Mouse (Mus musculus) stomach, embryonic 16.5 days (tissue): ENCODE measurements around the gene Mettl8. TPM values are rescaled to one million over a fixed set of nuclear protein-coding genes. Genes with fewer than 3 reads are reported as not detected.

ENCODE experiments used
- ATAC-seq: fragments of 200-750 bp; cut with Nextera tagmentation; 2 replicates; pipeline ENCODE4 v1.8.0; 2017; ENCODE audit warnings: moderate number of reproducible peaks, moderate TSS enrichment; ENCODE audit not compliant: insufficient read depth, low FRiP score
- H3K27ac ChIP-seq: fragments of 300-500 bp; sonication (generic); 2 replicates; pipeline ENCODE4 v1.5.1; 2014; ENCODE audit warnings: low read length
- H3K27me3 ChIP-seq: fragments of 300-500 bp; sonication (generic); 2 replicates; pipeline ENCODE4 v1.6.1; 2014; ENCODE audit warnings: low read length, control low read depth, mixed read lengths; ENCODE audit not compliant: control insufficient read depth, insufficient read depth
- H3K36me3 ChIP-seq: fragments of 300-500 bp; sonication (generic); 2 replicates; pipeline ENCODE4 v1.6.1; 2014; ENCODE audit warnings: low read length; ENCODE audit not compliant: control insufficient read depth, insufficient read depth
- H3K4me1 ChIP-seq: fragments of 300-500 bp; sonication (generic); 2 replicates; pipeline ENCODE4 v1.6.1; 2014; ENCODE audit warnings: low read length, control low read depth, mixed read lengths; ENCODE audit not compliant: control insufficient read depth, insufficient read depth
- H3K4me2 ChIP-seq: fragments of 300-500 bp; sonication (generic); 2 replicates; pipeline ENCODE4 v1.6.1; 2014; ENCODE audit warnings: low read depth, low read length, mixed read lengths
- H3K4me3 ChIP-seq: fragments of 300-500 bp; sonication (generic); replicated peaks from 2 replicates; pipeline ENCODE4 v1.5.1; 2014; ENCODE audit warnings: mild to moderate bottlenecking, low read length
- H3K9ac ChIP-seq: fragments of 300-500 bp; sonication (generic); 2 replicates; pipeline ENCODE4 v1.6.1; 2014; ENCODE audit warnings: low read length
- H3K9me3 ChIP-seq: fragments of 300-500 bp; sonication (generic); replicated peaks from 2 replicates; pipeline ENCODE4 v1.6.1; 2016; ENCODE audit warnings: low read length, control low read depth; ENCODE audit not compliant: control insufficient read depth
- WGBS: fragments of 180-500 bp; shearing (Covaris S2); extraction: QIAGEN DNeasy Blood & Tissue Kit; methylation state at CpG from one replicate; pipeline ENCODE4 v1.1.7; 2014; 5-methylcytosine and 5-hydroxymethylcytosine counted together
- polyA plus RNA-seq: library from polyadenylated mRNA; unstranded; fragments of >200 nt; fragmentation: Nextera tagmentation; extraction: Ambion mirVana; gene quantifications from 2 replicates; pipeline ENCODE4 v1.2.1, GENCODE M21; 2015

Gene Mettl8
- polyA plus RNA-seq, 1 experiment from 2014 or later: 17.6 TPM

DNA sequence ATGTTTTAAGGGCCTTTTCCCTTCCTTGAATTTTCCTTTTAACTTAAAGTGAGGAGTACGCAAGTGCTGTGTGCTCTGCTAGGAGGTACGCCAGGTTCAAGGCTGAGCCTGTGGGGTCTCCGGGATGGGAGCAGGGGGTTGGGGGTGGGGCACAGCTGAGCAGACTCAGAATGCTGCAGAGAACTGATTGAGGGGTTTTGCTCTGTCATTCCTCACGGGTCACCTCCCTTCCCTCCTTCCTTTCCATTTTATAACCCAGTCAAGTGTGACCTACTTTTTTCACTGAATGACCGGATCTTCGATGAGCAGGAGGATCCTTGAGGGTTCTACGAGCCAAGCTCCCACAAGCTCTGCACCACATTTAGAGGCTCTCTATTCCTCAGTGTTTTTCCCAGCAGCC, 96.0 kb downstream of the Mettl8 start:
- no peaks in the 10 kb centered on the region for H3K9me3 ChIP-seq
- H3K4me3 ChIP-seq: no peak overlapping the region
- H3K9ac ChIP-seq: no peak overlapping the region
- no peak overlapping the region for H3K4me2 ChIP-seq
- H3K27ac ChIP-seq: no peak overlapping the region
- WGBS: 73% methylated on average over 7 of the region's 7 CpGs
- H3K27me3 ChIP-seq: no peaks in the 10 kb centered on the region
- ATAC-seq: no peak
- H3K4me1 ChIP-seq: no peaks in the 10 kb centered on the region
- no peaks in the 10 kb centered on the region for H3K36me3 ChIP-seq

DNA sequence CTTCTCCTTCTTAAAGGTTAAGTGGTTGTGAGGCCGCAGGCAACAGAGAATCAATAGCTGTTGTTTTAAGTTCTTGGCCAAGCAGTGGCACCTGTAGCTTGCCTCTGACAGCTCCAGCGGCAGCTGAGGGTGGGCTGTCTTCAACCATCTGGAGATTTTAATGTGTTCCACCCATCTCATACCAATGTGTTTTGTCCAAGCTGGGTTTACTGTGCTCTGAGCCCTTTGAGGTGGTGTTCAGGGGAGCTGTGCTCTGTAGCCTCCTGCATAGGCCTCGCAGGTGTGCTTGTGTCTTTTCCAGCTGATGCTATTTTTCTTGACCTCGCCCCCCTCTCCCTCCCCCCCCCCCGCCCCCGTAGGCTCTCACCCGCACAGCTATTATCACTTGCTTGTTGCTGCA, 96.8 kb downstream of the Mettl8 start:
- H3K27ac ChIP-seq: no peak overlapping the region
- no peaks in the 10 kb centered on the region for H3K27me3 ChIP-seq
- H3K4me3 ChIP-seq: no peak overlapping the region
- H3K9me3 ChIP-seq: no peaks in the 10 kb centered on the region
- H3K9ac ChIP-seq: no peak overlapping the region
- WGBS: 79% methylated on average over 6 of the region's 7 CpGs
- no peaks in the 10 kb centered on the region for H3K4me1 ChIP-seq
- H3K4me2 ChIP-seq: no peak overlapping the region
- H3K36me3 ChIP-seq: no peaks in the 10 kb centered on the region
- no peak for ATAC-seq

DNA sequence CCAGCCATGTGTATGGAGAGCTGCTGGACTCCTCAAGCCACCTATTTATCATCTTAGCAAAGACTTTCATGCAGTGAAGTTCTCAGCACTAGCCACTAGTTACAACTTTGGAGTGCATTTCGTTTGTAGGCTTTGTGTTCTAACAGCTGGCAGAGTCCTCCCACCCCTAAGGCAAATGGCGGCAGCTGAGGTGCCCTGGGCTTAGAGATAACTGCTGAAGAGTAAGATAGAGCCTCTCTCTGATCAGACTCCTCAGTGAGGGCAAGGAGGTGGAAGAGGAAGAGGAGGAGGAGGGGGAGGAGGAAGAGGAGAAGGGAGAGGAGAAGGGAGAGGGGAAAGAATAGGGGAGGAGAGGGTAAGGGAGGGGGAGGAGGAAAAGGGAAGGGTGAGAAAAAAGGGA, 101.8 kb downstream of the Mettl8 start:
- no peaks in the 10 kb centered on the region for H3K36me3 ChIP-seq
- no peak overlapping the region for H3K9ac ChIP-seq
- no peak overlapping the region for H3K4me3 ChIP-seq
- no peak for ATAC-seq
- H3K4me1 ChIP-seq: no peaks in the 10 kb centered on the region
- no peak overlapping the region for H3K27ac ChIP-seq
- no peak overlapping the region for H3K4me2 ChIP-seq
- no peaks in the 10 kb centered on the region for H3K9me3 ChIP-seq
- 40% methylated on average over 2 of the region's 2 CpGs for WGBS
- H3K27me3 ChIP-seq: no peaks in the 10 kb centered on the region

DNA sequence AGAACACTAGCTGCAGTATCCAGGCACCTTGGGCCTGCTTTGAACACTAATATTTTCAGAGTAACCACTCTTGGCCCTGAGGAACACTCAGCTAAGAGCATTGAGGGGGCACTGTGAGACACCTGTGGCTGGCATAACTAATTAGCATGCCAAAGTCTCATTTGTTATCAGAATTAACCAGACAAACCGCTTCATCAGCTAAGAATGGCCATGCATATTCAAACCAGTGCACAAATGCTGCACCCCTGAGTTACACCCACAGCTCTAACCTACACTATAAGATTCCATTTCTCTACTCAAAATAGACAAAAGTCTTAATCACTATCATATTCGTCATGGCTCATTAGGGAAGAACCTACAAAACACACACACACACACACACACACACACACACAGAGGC, 103.4 kb downstream of the Mettl8 start:
- no peaks in the 10 kb centered on the region for H3K36me3 ChIP-seq
- H3K4me1 ChIP-seq: no peaks in the 10 kb centered on the region
- H3K27me3 ChIP-seq: no peaks in the 10 kb centered on the region
- no peaks in the 10 kb centered on the region for H3K9me3 ChIP-seq
- no peak for ATAC-seq
- no peak overlapping the region for H3K4me3 ChIP-seq
- WGBS: 84% methylated on average over 2 of the region's 2 CpGs
- no peak overlapping the region for H3K4me2 ChIP-seq
- no peak overlapping the region for H3K27ac ChIP-seq
- no peak overlapping the region for H3K9ac ChIP-seq

DNA sequence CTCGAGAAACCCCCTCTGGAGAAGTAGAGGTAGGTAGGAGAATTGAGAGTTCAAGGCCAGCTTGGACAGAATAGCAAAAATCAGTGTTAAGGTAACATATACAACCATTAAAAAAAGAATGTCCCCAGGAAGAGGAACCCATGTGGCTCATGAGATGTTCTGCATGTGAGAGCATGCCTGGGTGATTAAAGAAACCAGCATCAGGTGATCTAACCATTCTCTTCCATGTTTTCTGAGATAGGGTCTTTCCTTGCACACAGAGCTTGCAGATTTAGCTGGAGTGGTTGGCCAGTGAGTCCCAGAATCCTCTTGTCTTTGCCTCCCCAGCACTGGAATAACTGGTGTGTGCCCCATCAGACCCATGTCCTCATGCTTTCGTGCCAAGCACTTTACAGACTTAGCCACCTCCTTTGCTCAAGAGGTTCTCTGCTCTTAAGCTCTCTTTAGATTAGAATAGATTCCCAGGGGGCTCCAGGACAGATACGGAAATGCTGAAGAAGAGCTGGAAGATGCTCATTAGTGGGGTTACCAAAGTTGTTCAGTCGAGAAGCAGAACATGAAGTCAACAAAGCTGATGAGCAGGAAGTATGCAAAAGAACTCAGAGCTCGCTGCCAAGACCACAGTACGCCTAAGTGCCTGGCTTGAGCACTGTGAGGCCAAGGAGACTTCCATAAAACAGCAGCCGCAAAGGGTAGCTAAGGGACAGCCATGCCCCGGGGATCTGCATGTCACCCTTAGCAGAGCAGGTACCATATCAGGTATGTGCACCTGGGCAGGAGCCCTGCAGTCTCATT, 110.7 kb downstream of the Mettl8 start:
- H3K4me2 ChIP-seq: no peak overlapping the region
- no peak overlapping the region for H3K4me3 ChIP-seq
- H3K9ac ChIP-seq: no peak overlapping the region
- WGBS: 76% methylated on average over 8 of the region's 8 CpGs
- ATAC-seq: no peak
- H3K9me3 ChIP-seq: no peaks in the 10 kb centered on the region
- no peaks in the 10 kb centered on the region for H3K36me3 ChIP-seq
- no peaks in the 10 kb centered on the region for H3K4me1 ChIP-seq
- H3K27me3 ChIP-seq: no peaks in the 10 kb centered on the region
- H3K27ac ChIP-seq: no peak overlapping the region

DNA sequence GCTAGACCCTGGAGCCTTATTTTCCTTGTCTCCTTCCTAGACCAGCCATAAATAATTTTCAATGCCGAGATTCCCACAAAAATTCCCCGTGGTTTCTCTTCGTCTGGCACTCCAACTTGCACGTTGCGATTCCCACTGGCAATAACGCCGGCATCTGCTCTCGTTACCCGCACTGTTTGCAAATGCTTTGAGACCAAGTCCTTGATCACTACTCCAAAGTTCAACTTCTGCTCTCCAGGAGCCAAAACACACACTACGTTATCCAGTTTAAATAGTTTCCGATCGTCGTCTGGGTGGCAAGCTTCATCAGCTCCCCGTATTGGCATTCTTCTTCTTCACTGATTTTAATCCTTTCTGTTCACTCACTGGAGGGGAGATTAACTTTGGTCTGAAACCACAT, 114.6 kb downstream of the Mettl8 start:
- Histone ChIP-seq H3K4me3 (no peak overlapping the region), H3K4me1 (no peaks in the 10 kb centered on the region), H3K27me3 (no peaks in the 10 kb centered on the region), H3K4me2 (no peak overlapping the region), H3K9me3 (no peaks in the 10 kb centered on the region), H3K9ac (no peak overlapping the region), H3K27ac (no peak overlapping the region), H3K36me3 (no peaks in the 10 kb centered on the region)
- ATAC-seq: no peak
- 84% methylated on average over 14 of the region's 14 CpGs for WGBS

DNA sequence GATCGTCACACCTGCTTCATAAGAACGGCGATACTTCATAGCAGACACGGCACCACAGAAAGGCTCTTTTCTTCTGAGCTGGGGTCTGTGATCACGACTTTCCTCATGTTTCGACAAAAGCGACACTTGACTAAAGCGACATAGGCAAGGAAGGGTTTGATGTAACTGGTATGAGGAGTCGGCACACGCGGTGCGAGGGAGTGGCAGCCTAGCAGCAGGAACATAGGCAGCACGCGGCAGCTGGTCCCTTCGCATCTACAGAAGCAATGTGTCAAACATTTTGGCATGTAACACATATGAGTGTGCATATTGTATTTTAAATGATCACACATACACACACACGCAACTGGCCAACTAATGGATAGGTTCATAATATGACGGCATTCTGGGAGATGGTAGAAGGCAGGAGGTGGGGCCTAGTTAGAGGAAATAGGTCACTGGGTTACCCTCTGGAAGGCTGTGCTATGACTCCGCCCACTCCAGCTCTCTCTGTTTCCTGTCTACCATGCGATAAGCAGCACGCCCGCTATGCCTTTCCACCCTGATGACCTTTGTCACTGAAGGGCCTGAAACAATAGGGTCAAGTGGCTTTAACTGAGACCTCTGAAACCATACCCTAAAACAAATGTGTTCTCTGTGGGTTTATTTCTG, 116.4 kb downstream of the Mettl8 start:
- 83% methylated on average over 21 of the region's 21 CpGs for WGBS

DNA sequence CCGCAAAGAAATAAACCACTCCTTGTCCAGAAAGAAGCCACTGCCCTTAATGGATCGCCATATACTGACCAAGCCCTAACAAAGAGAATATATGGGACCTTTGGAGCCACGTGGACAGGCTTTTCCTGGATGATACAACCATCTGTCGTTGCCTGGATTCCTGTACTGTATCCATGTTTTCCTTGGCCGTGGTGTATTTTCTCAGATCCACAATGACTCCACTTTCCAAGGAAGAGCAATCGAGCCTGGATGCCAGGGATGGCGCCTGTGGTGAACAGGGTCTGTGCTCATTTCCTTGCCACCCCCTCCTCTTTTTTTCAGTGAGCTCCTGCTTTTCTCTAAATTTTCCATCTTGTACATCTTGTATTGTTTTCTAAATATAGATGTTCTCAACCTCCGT, 120.6 kb downstream of the Mettl8 start:
- Histone ChIP-seq H3K9ac (no peak overlapping the region), H3K4me1 (no peaks in the 10 kb centered on the region), H3K36me3 (no peaks in the 10 kb centered on the region), H3K4me2 (no peak overlapping the region), H3K4me3 (no peak overlapping the region), H3K9me3 (no peaks in the 10 kb centered on the region), H3K27me3 (no peaks in the 10 kb centered on the region), H3K27ac (no peak overlapping the region)
- 75% methylated on average over 8 of the region's 8 CpGs for WGBS
- ATAC-seq: no peak

More for the DNA sequence above, 116.4 kb downstream of the Mettl8 start:
- Histone ChIP-seq H3K4me2 (no peak overlapping the region; the same call in 1 of the 2 replicates), H3K36me3 (no peaks in the 10 kb centered on the region), H3K4me3 (no peak overlapping the region), H3K9ac (no peak overlapping the region), H3K9me3 (no peaks in the 10 kb centered on the region), H3K27me3 (no peaks in the 10 kb centered on the region), H3K4me1 (no peaks in the 10 kb centered on the region), H3K27ac (no peak overlapping the region)
- 0 out of 2 replicates have a peak, but pooled peaks have one; percentile 50 for ATAC-seq

DNA sequence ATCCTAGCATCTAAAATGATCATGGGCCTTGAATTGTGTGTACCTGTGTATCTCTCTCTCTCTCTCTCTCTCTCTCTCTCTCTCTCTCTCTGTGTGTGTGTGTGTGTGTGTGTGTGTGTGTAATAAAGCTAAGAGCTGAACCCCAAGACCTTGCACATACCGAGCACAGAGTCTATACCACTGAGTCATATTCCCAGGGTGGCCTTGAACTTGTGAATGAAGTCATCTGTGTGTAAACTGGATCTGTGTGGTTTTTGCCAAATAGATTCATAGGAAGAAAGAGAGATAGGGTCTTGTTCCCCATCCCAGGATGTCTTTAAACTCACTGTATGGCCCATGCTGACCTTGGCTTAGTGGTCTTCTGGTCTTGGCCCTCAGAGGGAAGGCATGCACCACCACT, 121.9 kb downstream of the Mettl8 start:
- Histone ChIP-seq H3K27ac (no peak overlapping the region), H3K9ac (no peak overlapping the region), H3K9me3 (no peaks in the 10 kb centered on the region), H3K4me3 (no peak overlapping the region), H3K4me1 (no peaks in the 10 kb centered on the region), H3K27me3 (no peaks in the 10 kb centered on the region), H3K4me2 (no peak overlapping the region), H3K36me3 (no peaks in the 10 kb centered on the region)
- no peak for ATAC-seq
- 87% methylated on average over 1 of the region's 1 CpGs for WGBS
